Mouse (Mus musculus) CD8-positive naive resting alpha-beta T cell, adult 57 days (primary cell): ENCODE results near the gene Kidins220. TPM values are rescaled to one million over a fixed set of nuclear protein-coding genes. Genes with fewer than 3 reads are reported as not detected.

Experiments used
- total RNA-seq: library from RNA; stranded (reverse); gene quantifications from one replicate; pipeline ENCODE4 v1.2.4, GENCODE M21; 2023

The Kidins220 gene
- 97.5 TPM for total RNA-seq

GRCm38 (mm10) chr12:24974446-24975114 is at the start of gene Kidins220:
Kidins220 (plus strand) TSS chr12:24974925.

GRCm38 (mm10) chr12:25097052-25097209 is 122.2 kb downstream of the Kidins220 start, which contains the start of gene Id2:
Id2 (minus strand) TSS chr12:25097140.

Other genes with a start within 250 kb of the Kidins220 start
- gene Mboat2, start 144.0 kb upstream of the Kidins220 start, total RNA-seq, result not detected
- gene Id2, start 122.2 kb downstream of the Kidins220 start, total RNA-seq, result 173 TPM